Mouse (Mus musculus) CD4-positive, CD25-positive, alpha-beta regulatory T cell, adult 2 months (primary cell): ENCODE measurements at regions not wholly inside any gene's neighbourhood (a gene's known extent, or its start where the extent isn't known, plus 50 kb on each side); places are given as distances from the start of the nearest gene placed in this dataset.

Source experiments
- DNase-seq: peaks from one replicate; pipeline ENCODE4 v3.0.0-alpha.2; 2012; ENCODE audit warnings: low read depth, low spot score

DNA sequence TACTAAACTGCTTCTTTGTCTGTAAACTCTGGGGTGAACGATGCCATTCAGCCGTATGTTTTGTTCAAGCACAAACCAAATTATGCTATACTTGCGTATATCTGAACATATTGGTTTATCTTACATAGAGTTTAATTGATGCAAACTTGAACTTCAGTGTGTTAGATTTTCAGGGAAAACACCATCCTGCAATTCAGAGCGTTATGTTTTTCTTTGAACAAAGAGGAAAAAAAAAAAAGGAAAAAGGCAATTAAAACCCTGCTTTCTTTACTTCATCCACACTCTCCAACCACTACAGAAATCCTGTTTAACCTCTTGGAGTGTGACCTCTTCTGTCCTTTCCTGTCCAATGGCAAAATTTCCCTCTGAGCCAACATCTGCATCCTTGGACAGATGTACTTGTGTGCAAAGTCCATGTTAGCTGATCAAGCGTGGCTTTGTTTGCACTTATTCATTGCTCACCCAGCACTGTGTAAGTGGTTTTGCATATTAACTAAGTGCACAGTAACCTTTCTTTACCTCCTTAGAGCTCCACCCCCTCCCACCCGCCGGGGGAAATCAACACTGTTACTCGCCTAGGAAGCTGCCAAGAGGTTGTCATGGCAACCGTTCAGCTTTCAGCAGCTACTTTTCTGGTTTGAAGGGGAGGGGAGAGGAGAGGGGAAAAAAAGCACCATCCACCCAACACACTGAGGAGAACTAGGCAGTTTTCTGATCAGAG lies 174.4 kb upstream of the Klf12 start:
- DNase-seq, result peak; percentile 87

- peak; percentile 3 for DNase-seq
Observed at GRCm38 (mm10) chr14:100457870-100458726, 173.6 kb upstream of the Klf12 start.

DNA sequence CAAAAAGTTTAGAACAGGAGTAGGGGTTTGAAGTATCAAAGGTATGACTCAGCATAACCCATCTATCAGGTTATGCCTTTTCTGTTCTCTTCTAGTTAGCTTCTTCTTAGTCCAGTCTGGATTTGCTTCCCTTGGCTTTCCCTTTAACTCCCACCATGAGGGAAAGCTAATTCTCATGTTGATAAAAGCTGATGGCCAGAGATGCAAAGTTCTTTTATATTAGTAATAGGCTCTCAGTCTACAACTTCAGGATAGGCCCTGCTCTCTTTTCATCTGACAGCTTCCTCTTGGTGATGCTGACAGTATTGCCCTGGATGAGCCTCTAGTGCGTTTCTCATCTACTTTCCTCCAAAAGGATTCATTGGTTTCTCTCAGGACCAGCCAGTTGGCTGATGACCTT lies 161.7 kb upstream of the Klf12 start:
- no peak for DNase-seq

- DNase-seq, result no peak
Observed at GRCm38 (mm10) chr14:100444848-100445247, 160.4 kb upstream of the Klf12 start.

GRCm38 (mm10) chr14:100444099-100444498 lies 159.6 kb upstream of the Klf12 start:
- no peak for DNase-seq

- DNase-seq, result no peak
Observed at GRCm38 (mm10) chr14:100437552-100437951, 153.1 kb upstream of the Klf12 start.

DNA sequence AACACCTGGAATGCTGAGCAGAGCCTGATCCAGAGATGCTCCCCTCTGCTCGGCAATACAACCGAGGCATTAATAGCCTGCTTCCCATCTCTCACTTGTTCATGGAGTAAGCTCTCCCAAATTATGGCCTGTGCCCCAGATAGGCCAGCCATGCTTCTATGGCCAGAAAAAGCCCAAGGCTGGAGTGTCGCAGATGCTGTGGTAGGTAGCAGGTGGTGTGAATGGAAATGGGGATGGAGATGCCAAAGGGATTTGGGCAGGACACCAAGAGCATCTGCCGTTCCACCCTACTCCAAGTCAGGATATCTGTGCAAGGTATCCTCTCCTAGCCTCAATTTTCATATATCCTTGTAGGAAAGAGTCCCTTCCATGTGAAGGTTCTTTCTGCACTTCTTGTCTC lies 145.2 kb upstream of the Klf12 start:
- DNase-seq, result no peak

DNA sequence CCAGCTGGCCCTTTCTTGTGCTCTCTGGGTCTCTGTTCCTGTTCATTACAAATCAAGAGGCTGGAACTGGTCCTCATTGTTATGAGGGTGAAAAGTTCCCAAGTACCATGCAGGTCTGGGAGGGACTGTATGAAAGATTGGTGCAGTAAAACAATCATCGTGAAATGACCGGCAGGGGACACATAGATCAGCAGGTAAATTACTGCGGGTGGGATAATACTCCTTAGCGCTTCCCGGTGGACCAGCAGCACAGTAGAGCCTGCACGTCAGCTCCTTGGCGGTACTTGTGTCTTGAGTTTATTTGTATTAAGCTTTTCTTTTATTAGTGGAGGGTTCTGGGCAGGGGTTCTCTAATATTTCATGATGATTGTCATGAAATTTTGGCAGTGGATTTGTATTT lies 141.9 kb upstream of the Klf12 start:
- no peak for DNase-seq

DNA sequence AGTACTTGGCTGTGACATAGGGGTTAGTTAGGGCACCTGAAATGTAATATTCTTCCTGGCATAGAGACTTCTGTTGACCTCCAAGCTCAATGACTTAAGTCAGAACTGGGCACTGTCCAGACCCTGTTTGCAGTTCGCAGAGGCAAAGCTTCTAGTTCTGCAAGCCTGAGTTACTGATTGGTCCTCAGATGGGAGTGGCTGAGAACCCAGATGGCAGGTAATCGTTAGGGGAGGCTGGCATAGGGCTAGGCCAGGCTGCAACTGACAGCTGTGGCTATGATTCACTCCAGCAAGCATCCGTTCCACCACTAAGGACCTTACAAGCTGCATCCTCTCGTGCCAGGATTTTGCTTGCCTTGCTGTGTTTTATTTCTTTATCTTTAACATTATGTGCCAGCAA lies 139.3 kb upstream of the Klf12 start:
- DNase-seq, result no peak

- DNase-seq, result no peak
Observed at GRCm38 (mm10) chr14:100421666-100422065, 137.2 kb upstream of the Klf12 start.

- no peak for DNase-seq
Observed at GRCm38 (mm10) chr14:100415099-100415498, 130.6 kb upstream of the Klf12 start.

GRCm38 (mm10) chr14:100412211-100412610 lies 127.7 kb upstream of the Klf12 start:
- DNase-seq, result no peak

- no peak for DNase-seq
Observed at GRCm38 (mm10) chr14:100397191-100397590, 112.7 kb upstream of the Klf12 start.

- no peak for DNase-seq
Observed at GRCm38 (mm10) chr14:100375218-100375983, 90.9 kb upstream of the Klf12 start.

- DNase-seq, result no peak
Observed at GRCm38 (mm10) chr14:100374494-100375217, 90.2 kb upstream of the Klf12 start.

GRCm38 (mm10) chr14:100366234-100366864 lies 81.9 kb upstream of the Klf12 start:
- DNase-seq, result no peak

- no peak for DNase-seq
Observed at GRCm38 (mm10) chr14:100362786-100363185, 78.3 kb upstream of the Klf12 start.

GRCm38 (mm10) chr14:100361346-100362029 lies 77.0 kb upstream of the Klf12 start:
- no peak for DNase-seq

DNA sequence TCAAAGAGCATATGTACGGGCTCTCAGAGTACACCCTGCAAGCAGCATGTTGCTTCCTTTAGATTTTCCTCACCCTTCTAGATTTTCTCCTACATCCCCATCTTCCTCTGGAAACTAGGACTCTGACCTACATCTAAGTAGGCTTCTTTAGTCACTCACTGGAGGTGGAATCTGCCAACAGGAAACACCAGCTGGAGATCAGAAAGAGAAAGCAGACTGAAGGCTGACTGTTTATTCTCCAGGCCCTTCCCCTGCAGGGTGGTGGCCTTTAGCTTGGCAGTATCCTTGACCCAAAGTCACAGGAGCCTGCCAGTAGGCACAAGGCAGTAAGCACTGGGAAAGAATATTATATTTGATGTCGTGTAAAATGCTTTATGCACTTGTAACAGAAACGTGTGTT lies 75.4 kb upstream of the Klf12 start:
- DNase-seq, result no peak

DNA sequence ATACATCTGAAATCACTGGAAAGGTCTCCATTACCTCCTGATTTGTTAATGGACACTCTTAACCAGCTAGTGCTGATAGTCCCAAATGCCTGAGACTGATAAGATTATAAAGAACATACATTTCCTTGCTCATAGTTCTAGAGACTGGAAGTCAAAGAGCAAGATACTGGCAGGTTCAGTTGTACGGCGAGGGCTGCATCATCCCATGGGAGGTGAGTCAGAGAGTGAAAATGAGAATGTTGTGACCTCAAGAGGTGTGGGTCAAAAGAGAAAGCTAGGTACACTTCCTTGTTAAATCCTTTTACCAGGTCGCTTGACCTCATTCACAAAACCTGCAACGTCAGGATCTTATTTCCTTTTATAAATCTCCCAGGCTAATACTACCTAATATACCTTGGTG lies 72.7 kb upstream of the Klf12 start:
- no peak for DNase-seq
